Mouse (Mus musculus) layer of hippocampus, adult 11-12 months (tissue): ENCODE results near the gene Memo1.
"Not testable (repeated sequence)": the region's sequence is repeated elsewhere in the genome, so short reads cannot be mapped to it uniquely, and the experiment has no call there.

ENCODE experiments used
- DNase-seq: peaks from one replicate; pipeline ENCODE4 v3.0.0; 2022; ENCODE audit warnings: low spot score

Memo1 gene

GRCm38 (mm10) chr17:74262415-74262814, 32.9 kb downstream of the Memo1 start:
- no peak for DNase-seq

DNA sequence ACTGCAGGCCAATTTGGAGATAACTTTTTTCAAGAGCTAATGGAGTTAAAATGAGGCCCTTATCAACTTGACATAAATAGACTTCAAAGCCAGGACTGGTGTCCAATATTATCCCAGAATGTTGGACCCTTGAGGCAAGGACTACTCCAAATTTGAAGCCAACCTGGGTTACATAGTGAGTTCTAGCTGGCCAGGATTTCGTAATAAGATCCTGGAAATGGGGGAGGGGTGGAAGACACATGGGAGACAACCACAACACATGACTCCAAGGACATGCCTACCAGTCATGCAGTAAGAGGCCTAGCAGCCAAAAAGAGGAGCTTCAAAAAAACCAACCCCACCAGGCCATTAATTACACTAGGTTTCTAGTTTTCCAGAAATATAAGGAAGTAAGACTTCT, 50.0 kb downstream of the Memo1 start:
- no peak for DNase-seq

- no peak for DNase-seq
Observed at GRCm38 (mm10) chr17:74242788-74243187, 52.5 kb downstream of the Memo1 start.

GRCm38 (mm10) chr17:74240322-74240721, 55.0 kb downstream of the Memo1 start:
- no peak for DNase-seq

DNA sequence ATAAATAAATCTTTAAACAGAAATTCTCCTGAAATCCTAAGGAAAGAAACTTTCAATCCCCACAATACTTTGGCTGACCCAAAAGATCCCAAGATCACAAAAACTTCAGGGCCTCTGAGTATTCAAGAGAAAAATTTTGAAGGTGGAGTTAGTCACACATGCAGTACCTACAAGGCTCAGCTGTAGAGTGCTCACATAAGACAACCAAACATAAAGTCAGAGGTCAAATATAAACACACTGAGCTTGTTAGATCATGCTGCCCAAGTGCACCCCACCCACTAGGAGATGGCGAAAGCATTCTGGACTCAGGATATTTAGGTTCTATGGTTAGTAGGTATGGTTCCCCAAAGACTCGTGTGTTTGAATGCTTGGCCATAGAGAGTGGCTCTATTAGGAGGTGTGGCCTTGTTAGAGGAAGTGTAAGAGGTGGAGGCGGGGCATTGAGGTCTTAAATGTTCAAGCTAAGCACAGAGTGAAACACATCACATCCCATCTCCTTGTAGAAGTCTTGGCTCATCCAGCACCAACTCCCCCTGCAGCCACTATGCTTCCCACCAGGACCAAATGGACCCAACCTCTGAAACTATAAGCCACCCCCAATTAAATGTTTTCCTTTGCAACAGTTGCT, 67.1 kb downstream of the Memo1 start:
- no peak for DNase-seq

DNA sequence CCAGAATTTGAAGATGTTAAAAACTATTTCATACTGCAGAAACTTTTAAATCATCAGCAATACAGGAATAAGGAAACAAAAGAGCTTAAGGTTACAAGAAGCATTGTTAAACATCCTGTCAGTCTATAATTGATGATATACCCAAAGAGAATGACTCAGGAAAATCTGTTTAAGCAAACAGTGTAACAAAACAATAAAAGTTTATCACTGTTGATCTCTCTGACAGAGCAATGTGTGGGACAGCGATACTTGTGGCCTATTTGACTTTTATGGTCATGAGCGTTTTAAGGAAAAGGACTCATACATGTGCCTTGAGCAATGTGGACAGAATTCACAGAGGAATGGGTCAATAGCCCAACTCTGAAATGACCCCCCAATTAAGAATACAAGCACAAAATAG, 78.0 kb downstream of the Memo1 start:
- DNase-seq: no peak

DNA sequence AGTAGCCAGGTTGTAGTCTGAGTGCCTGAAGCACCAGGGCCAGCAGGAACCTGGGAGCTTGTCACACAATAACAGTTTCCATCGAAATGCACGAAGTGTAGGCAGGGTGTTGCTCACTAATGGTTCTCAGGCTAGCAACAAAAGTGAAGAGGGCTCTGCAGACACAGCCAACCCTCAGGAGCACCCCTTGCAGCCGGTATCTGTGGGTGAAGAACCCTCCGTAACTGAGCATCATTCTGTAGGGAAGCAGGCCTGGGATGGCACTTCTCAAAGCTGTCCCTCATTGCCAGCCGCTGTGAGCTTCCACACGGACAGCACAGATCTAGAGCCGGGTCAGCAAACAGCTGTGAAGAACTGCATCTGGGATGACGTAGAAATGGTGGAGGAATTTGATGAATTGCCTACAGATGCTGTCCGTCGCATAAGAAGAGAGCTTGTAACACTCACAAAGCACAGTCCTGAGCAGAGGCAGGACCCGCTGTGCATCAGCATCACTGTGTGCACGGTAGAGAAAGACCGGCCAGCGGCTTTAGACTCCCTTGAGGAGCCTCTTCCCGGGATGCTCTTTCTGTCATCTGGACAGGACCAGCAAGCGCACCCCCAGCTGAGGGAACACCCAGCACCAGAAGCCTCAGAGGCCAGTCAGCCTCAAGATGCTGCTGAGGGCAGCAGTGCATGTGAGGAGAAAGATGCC, 82.3 kb downstream of the Memo1 start:
- not testable (repeated sequence) for DNase-seq

DNA sequence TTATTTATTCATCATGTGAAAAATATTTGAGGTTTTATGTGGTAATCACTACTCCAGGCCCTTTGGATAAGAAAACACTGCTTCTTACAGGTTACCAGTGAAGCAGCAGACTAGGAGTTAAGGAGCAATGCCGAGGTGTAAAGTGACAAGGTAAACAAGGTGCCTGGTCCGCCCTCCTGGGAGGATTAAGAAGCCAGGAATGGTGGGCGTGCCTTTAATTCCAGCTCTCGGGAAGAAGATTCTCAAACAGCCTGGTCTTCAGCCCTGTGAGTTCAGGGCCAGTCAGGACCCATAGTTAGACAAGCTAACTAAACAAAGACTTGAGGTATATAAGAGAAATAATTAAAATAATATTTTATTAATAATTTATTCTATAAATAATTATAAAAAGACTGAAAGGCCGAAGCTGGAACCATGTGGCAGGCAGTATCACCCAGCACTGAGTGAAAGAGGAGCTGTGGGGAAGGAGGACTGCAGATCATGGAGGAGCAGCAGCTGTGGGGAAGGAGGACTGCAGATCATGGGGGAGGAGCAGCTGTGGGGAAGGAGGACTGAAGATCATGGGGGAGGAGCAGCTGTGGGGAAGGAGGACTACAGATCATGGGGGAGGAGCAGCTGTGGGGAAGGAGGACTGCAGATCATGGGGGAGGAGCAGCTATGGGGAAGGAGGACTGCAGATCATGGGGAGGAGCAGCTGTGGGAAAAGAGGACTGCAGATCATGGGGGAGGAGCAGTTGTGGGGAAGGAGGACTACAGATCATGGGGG, 86.0 kb downstream of the Memo1 start:
- no peak for DNase-seq

- no peak for DNase-seq
Observed at GRCm38 (mm10) chr17:74195943-74196342, 99.4 kb downstream of the Memo1 start.

GRCm38 (mm10) chr17:74194755-74195154, 100.6 kb downstream of the Memo1 start:
- DNase-seq: no peak

DNA sequence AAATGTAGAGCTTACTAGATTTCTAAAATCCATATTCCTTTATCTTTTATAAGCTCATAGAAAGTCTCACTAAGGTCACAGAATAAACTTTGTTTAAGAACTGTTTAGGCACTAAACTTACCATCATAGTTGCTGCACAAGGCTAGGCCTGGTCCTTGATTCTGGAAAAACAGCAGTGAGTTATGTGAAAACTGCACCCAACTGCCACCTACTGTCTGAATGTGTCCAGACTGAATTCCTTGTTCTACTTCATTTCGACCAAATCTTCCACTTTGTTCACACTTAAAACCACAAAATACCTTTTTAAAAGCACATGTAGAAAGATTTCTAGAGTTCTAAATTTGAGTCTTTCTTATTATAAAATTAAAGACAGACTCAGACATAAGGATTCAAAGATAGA, 101.9 kb downstream of the Memo1 start:
- DNase-seq: peak; percentile 23

GRCm38 (mm10) chr17:74191446-74191845, 103.9 kb downstream of the Memo1 start:
- DNase-seq: no peak

DNA sequence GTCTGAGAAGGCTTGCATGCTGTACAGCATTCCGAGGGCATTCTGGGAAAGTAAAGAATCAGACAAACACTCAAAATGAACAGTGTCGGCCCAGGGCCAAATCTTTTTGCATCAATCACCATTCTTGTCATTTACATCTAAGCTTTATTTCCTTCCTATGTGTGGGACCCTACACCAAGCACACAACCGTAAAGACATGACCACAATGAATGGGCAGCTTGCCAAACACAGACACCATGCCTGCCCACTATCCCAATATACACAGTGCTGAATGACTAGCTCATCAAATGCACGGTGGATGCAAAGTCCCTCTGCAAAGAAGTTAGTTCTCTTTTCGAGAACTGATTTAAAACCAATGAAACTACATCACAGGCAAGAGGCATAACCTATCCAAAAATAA, 109.1 kb downstream of the Memo1 start:
- no peak for DNase-seq

DNA sequence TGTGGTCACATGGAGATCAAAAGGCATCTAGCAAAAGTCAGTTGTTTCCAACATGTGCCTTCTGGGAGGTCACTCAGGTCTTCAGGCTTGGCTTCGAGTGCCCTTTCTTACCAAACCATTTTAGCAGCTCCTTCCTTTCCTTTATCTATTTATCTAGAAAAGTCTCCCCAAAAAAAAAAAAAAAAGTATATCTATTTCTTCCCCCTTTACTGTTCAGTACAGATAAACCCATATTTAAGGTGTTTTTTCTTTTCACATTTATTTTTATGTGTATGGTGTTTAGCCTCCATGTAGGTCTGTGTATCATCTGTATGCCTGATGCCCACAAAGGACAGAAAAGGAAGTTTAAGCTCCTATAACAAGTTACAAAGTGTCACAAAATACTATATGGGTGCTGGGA, 110.6 kb downstream of the Memo1 start:
- DNase-seq: no peak

DNA sequence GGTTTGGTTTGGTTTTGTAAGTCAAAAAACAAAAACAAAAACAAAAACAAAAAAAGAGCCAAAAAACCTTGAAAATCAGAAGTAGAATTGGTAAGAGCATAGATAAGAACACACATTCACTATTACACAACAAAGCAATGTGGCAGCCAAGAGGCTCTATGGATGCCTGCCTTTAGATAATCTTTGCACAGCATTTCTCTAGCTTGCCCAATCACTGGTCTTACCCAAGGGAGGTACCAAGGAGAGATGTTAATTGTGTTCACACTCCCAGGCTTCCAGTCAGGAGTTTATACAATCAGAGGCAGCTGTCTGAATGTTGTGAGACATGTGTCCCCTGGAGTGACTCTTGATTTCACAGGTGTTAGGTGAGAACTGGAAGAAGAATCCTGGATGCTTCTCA, 114.4 kb downstream of the Memo1 start:
- DNase-seq: no peak

DNA sequence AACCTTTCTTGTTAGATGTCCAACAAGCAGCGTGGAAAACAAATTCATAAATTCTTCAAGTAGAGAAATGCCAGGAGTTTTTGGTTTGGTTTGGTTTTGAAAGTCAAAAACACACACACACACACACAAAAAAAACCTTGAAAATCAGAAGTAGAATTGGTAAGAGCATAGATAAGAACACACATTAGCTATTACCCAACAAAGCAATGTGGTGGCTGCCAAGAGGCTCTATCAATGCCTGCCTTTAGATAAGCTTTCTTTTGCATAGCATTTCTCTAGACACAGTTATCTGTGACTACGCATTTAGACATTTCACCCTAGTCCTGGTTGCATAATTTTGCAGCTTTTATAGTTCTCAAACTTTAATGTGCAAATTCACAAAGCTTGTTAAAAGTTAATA, 115.7 kb downstream of the Memo1 start:
- DNase-seq: not testable (repeated sequence)

- DNase-seq: no peak
Observed at GRCm38 (mm10) chr17:74173726-74174125, 121.6 kb downstream of the Memo1 start.

GRCm38 (mm10) chr17:74172834-74173233, 122.5 kb downstream of the Memo1 start:
- no peak for DNase-seq

DNA sequence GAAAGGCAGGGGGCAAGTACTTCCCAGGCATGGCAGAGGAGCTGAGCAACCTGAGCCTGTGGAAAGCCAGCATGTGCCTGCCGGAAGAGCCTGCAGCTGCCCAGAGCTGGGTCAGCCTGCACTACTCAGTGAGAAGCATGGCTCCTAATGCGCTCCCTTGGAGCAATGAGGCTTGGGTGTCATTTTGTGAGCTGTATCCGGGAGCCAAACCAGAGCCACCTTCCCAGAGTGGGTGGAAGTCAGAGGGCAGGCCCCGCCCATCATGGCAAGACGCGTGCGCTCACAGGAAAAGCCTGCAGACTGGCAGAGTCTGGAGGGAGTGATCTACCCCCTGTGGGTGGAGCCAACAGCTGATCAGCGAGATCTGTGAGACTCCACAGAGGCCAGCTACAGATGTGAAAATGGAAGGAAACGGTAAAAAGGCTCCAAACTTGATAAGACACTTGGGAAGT, 135.9 kb downstream of the Memo1 start:
- peak; percentile 9 for DNase-seq

GRCm38 (mm10) chr17:74158161-74158560, 137.2 kb downstream of the Memo1 start:
- DNase-seq: no peak
